Mouse (Mus musculus) cerebellum, postnatal 25 days (tissue): Measurements from ENCODE around the gene Ddx4.

Source experiments
- DNase-seq, 2 experiments: peaks; one replicate each; pipeline ENCODE4 v3.0.0; 2021; ENCODE audit warnings: mixed read lengths in 2 of 2

The Ddx4 gene

GRCm38 (mm10) chr13:112652205-112652604 lies at the start of gene Ddx4:
Gene Ddx4 (minus strand): TSS chr13:112652475.
- no peak for DNase-seq

- DNase-seq: no peak
Observed at GRCm38 (mm10) chr13:112701256-112701655, 49.0 kb upstream of the Ddx4 start.

- no peak for DNase-seq
Observed at GRCm38 (mm10) chr13:112695526-112696240, 43.4 kb upstream of the Ddx4 start.

- DNase-seq: no peak
Observed at GRCm38 (mm10) chr13:112692870-112693553, 40.7 kb upstream of the Ddx4 start.

GRCm38 (mm10) chr13:112686155-112686554 lies 33.9 kb upstream of the Ddx4 start:
- DNase-seq: no peak

GRCm38 (mm10) chr13:112683970-112684369 lies 31.7 kb upstream of the Ddx4 start:
- no peak for DNase-seq

GRCm38 (mm10) chr13:112683312-112683711 lies 31.0 kb upstream of the Ddx4 start:
- DNase-seq: no peak

GRCm38 (mm10) chr13:112678154-112678553 lies 25.9 kb upstream of the Ddx4 start:
- DNase-seq: no peak

GRCm38 (mm10) chr13:112673899-112674447 lies 21.7 kb upstream of the Ddx4 start:
- peak; percentile 45 to 72 for DNase-seq

- no peak for DNase-seq
Observed at GRCm38 (mm10) chr13:112672797-112673196, 20.5 kb upstream of the Ddx4 start.

- DNase-seq: peak in 1 of 2 experiments; percentile 17
Observed at GRCm38 (mm10) chr13:112671708-112672107, 19.4 kb upstream of the Ddx4 start.

- no peak for DNase-seq
Observed at GRCm38 (mm10) chr13:112667215-112667614, 14.9 kb upstream of the Ddx4 start.

- DNase-seq: no peak
Observed at GRCm38 (mm10) chr13:112666433-112667024, 14.3 kb upstream of the Ddx4 start.

GRCm38 (mm10) chr13:112661687-112662086 lies 9.4 kb upstream of the Ddx4 start:
- no peak for DNase-seq

GRCm38 (mm10) chr13:112660574-112661381 lies 8.5 kb upstream of the Ddx4 start, which contains the start of gene Slc38a9:
Gene Slc38a9 (plus strand): TSS chr13:112660751.
- DNase-seq: peak; percentile 92 to 95

- no peak for DNase-seq
Observed at GRCm38 (mm10) chr13:112659986-112660573, 7.8 kb upstream of the Ddx4 start.

GRCm38 (mm10) chr13:112651183-112651582 lies 1.1 kb downstream of the Ddx4 start:
- no peak for DNase-seq

- no peak for DNase-seq
Observed at GRCm38 (mm10) chr13:112645529-112646186, 6.6 kb downstream of the Ddx4 start.

- no peak for DNase-seq
Observed at GRCm38 (mm10) chr13:112644996-112645395, 7.3 kb downstream of the Ddx4 start.

- no peak for DNase-seq
Observed at GRCm38 (mm10) chr13:112642897-112643296, 9.4 kb downstream of the Ddx4 start.

GRCm38 (mm10) chr13:112639111-112639510 lies 13.2 kb downstream of the Ddx4 start:
- no peak for DNase-seq

- DNase-seq: no peak
Observed at GRCm38 (mm10) chr13:112636498-112636897, 15.8 kb downstream of the Ddx4 start.
